Mouse (Mus musculus) myocyte (in vitro differentiated cells): ENCODE data around the gene Dpep1.

ENCODE experiments used
- CEBPB ChIP-seq: IDR thresholded peaks from 2 replicates; pipeline ENCODE4 v1.6.1; 2011; ENCODE audit warnings: mild to moderate bottlenecking, moderate library complexity; ENCODE audit not compliant: poor library complexity, insufficient read depth, severe bottlenecking
- E2F4 ChIP-seq: IDR thresholded peaks from one replicate; pipeline ENCODE4 v1.6.1; 2011; ENCODE audit warnings: mild to moderate bottlenecking, control low read depth, moderate library complexity; ENCODE audit not compliant: insufficient read depth
- MAX ChIP-seq: IDR thresholded peaks from one replicate; pipeline ENCODE4 v1.6.1; 2011; ENCODE audit warnings: low read depth, mild to moderate bottlenecking, control low read depth
- MYOD1 ChIP-seq, 3 experiments: IDR thresholded peaks; one replicate each; pipeline ENCODE4 v1.6.1; 2011; ENCODE audit warnings: control low read depth in 2 of 3, low read depth in 2 of 3, mild to moderate bottlenecking in 2 of 3, moderate library complexity in 1 of 3; ENCODE audit not compliant: insufficient read length in 2 of 3, control insufficient read depth in 1 of 3
- MYOG ChIP-seq, 3 experiments: IDR thresholded peaks; one replicate each; pipeline ENCODE4 v1.6.1; 2011; ENCODE audit warnings: control low read depth in 2 of 3, low read depth in 2 of 3, mild to moderate bottlenecking in 2 of 3; ENCODE audit not compliant: insufficient read length in 2 of 3, control insufficient read depth in 1 of 3, insufficient read depth in 1 of 3
- POLR2A ChIP-seq: IDR thresholded peaks from one replicate; pipeline ENCODE4 v1.6.1; 2011; ENCODE audit warnings: low read depth, mild to moderate bottlenecking, control low read depth, moderate library complexity; ENCODE audit not compliant: insufficient read length
- POLR2AphosphoS2 ChIP-seq: IDR thresholded peaks from one replicate; pipeline ENCODE4 v1.6.1; 2011; ENCODE audit warnings: low read depth, control low read depth; ENCODE audit not compliant: insufficient read length
- REST ChIP-seq: IDR thresholded peaks from one replicate; pipeline ENCODE4 v1.6.1; 2011; ENCODE audit warnings: mild to moderate bottlenecking, control low read depth, moderate library complexity; ENCODE audit not compliant: insufficient read depth, insufficient read length
- SRF ChIP-seq: IDR thresholded peaks from one replicate; pipeline ENCODE4 v1.6.1; 2011; ENCODE audit warnings: low read depth; ENCODE audit not compliant: control insufficient read depth, insufficient read length
- TCF12 ChIP-seq: IDR thresholded peaks from one replicate; pipeline ENCODE4 v1.6.1; 2011; ENCODE audit warnings: mild to moderate bottlenecking, control low read depth; ENCODE audit not compliant: poor library complexity, insufficient read depth, severe bottlenecking
- TCF3 ChIP-seq: IDR thresholded peaks from one replicate; pipeline ENCODE4 v1.6.1; 2011; ENCODE audit warnings: low read depth, control low read depth; ENCODE audit not compliant: insufficient read length
- USF1 ChIP-seq: IDR thresholded peaks from one replicate; pipeline ENCODE4 v1.6.1; 2011; ENCODE audit warnings: low read depth, mild to moderate bottlenecking, control low read depth, moderate library complexity

- no peak for TF ChIP-seq POLR2A
- no peak for TF ChIP-seq POLR2AphosphoS2
- TF ChIP-seq MYOG (IDR thresholded peaks at IDR 0.05; ENCODE audit: control insufficient read depth in 1 of 3, insufficient read depth in 1 of 3, insufficient read length in 2 of 3, low read depth in 2 of 3) = no peak
- TF ChIP-seq REST = no peak
- TF ChIP-seq TCF12 = no peak
- TF ChIP-seq TCF3 = no peak
- TF ChIP-seq MAX = no peak
- TF ChIP-seq USF1 = no peak
- TF ChIP-seq MYOD1 (IDR thresholded peaks at IDR 0.05; ENCODE audit: control insufficient read depth in 1 of 3, insufficient read length in 2 of 3, low read depth in 2 of 3) = no peak
- TF ChIP-seq SRF = no peak
- TF ChIP-seq E2F4 = no peak
- no peak for TF ChIP-seq CEBPB
Measured at GRCm38 (mm10) chr8:123215430-123215829, 29.4 kb downstream of the Dpep1 start.
